In the genomic region with DNA sequence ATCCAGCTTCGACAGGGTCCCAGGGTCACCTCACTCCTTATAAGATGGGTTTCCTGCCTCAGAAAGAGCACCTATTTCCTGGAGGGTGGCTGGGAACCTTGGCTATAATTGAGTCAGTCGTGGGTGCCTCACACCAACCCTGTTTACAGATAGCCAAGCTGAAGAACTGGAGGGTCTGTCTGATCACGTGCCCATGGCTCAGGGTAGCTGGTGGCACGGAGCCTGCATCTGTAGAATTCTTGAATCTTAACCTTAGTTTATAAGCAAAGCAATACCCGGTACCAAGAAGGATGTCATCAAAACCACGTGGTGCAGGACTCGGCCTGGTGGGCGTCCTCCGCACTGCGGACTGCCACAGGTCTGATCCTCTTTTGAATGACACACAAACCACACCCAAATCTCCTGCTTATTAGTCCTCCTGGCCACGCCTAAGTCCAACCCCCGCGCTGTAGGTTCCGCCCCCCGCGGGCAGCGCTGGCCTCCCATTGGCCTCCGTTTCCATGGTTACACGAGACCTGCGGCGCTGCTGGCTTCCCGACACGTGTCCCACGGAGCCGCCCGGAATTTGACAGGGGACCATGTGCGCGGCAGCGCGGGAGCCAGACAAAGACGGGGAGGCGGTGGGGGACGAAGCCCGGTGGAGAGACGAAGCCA, we compare ENCODE assay signal across 7 mouse cellular contexts. TPM values are rescaled to one million over a fixed set of nuclear protein-coding genes. Genes with fewer than 3 reads are reported as not detected.
DNase-seq lines count a peak whose midpoint lies in the region; ATAC-seq and TF ChIP-seq lines count a peak whose summit lies in the region.

No protein-coding gene starts in this region.

- no peaks in the 10 kb centered on the region; the same call in 1 of the 2 replicates for H3K27me3 ChIP-seq in heart, embryonic 10.5 days (ENCODE audit: insufficient read depth, poor library complexity, severe bottlenecking)
- no peaks in the 10 kb centered on the region for H3K27me3 ChIP-seq in limb, embryonic 13.5 days
- no peaks in the 10 kb centered on the region for H3K27me3 ChIP-seq in midbrain, embryonic 15.5 days (replicated peaks)

- TF ChIP-seq POLR2A in brain, embryonic 14.5 days (IDR thresholded peaks at IDR 0.05; ENCODE audit: borderline replicate concordance, extremely low read depth, insufficient read depth, insufficient read length, poor library complexity, severe bottlenecking) = no peak

- H3K4me1 ChIP-seq in heart, embryonic 10.5 days = peaks cover 67% of the 10 kb centered on the region
- peaks cover 40% of the 10 kb centered on the region for H3K4me1 ChIP-seq in limb, embryonic 13.5 days
- peaks cover 38% of the 10 kb centered on the region for H3K4me1 ChIP-seq in midbrain, embryonic 15.5 days

- WGBS in heart, embryonic 10.5 days = 2% methylated on average over 35 of the region's 35 CpGs
- WGBS in limb, embryonic 13.5 days = 3% methylated on average over 35 of the region's 35 CpGs
- WGBS in midbrain, embryonic 15.5 days = 2% methylated on average over 35 of the region's 35 CpGs

- 0 out of 2 replicates have a peak, but pooled peaks have one; percentile 29 for ATAC-seq in erythroblast, adult 5-6 weeks (replicated peaks; ENCODE audit: low FRiP score, poor library complexity, severe bottlenecking)
- ATAC-seq in limb, embryonic 13.5 days (ENCODE audit: low FRiP score, low read depth) = peak; percentile 90
- peak; percentile 92 for ATAC-seq in midbrain, embryonic 15.5 days (replicated peaks)

- 0 out of 2 replicates have a peak overlapping the region, but pooled peaks have one; percentile 13 for H3K9ac ChIP-seq in limb, embryonic 13.5 days
- peak overlapping the region; percentile 25; the same call in 1 of the 2 replicates for H3K9ac ChIP-seq in midbrain, embryonic 15.5 days

- H3K9me3 ChIP-seq in heart, embryonic 10.5 days = no peaks in the 10 kb centered on the region
- peaks cover 5% of the 10 kb centered on the region; the same call in 1 of the 2 replicates for H3K9me3 ChIP-seq in limb, embryonic 13.5 days
- no peaks in the 10 kb centered on the region for H3K9me3 ChIP-seq in midbrain, embryonic 15.5 days

- DNase-seq in brain, embryonic 14.5 days (ENCODE audit: low read depth) = peak; percentile 98
- peak; percentile 97 for DNase-seq in heart, embryonic 10.5 days (ENCODE audit: low spot score)
- DNase-seq in kidney, adult 9 months = peak; percentile 94
- peak; percentile 56 for DNase-seq in spleen, adult 12 weeks (ENCODE audit: low spot score)

- peak overlapping the region; percentile 75 for H3K27ac ChIP-seq in heart, embryonic 10.5 days
- no peak overlapping the region; the same call in 1 of the 2 replicates for H3K27ac ChIP-seq in limb, embryonic 13.5 days
- H3K27ac ChIP-seq in midbrain, embryonic 15.5 days = peak overlapping the region; percentile 87

- peak overlapping the region; percentile 69 for H3K4me2 ChIP-seq in limb, embryonic 13.5 days (replicated peaks)
- H3K4me2 ChIP-seq in midbrain, embryonic 15.5 days = peak overlapping the region; percentile 55

- peak overlapping the region; percentile 49 for H3K4me3 ChIP-seq in heart, embryonic 10.5 days
- H3K4me3 ChIP-seq in limb, embryonic 13.5 days = peak overlapping the region; percentile 31
- H3K4me3 ChIP-seq in midbrain, embryonic 15.5 days = peak overlapping the region; percentile 27

- no peak for TF ChIP-seq CTCF in brain, embryonic 14.5 days (IDR thresholded peaks at IDR 0.05; ENCODE audit: borderline replicate concordance, extremely low read depth, insufficient read depth, insufficient read length)

- H3K36me3 ChIP-seq in heart, embryonic 10.5 days = no peaks in the 10 kb centered on the region
- no peaks in the 10 kb centered on the region for H3K36me3 ChIP-seq in limb, embryonic 13.5 days
- H3K36me3 ChIP-seq in midbrain, embryonic 15.5 days (replicated peaks) = no peaks in the 10 kb centered on the region

RNA-seq across cellular contexts. Expression of gene Cstad, which starts 49.9 kb away (rescaled TPM):
- polyA plus RNA-seq in brain, embryonic 14.5 days (2012; rRNA removed) = 0.57 and 0.72 TPM in 2 replicates
- not detected in 2 replicates for total RNA-seq in erythroblast, adult 5-6 weeks (2015; ENCODE audit: low replicate concordance)
- total RNA-seq in erythroblast, adult 5-6 weeks (2017; ENCODE audit: low replicate concordance) = not detected in 2 replicates
- 1.2 and 1.4 TPM in 2 replicates for polyA plus RNA-seq in heart, embryonic 10.5 days (2016; fragmentation: Nextera tagmentation; extraction: Ambion mirVana)
- 1.6 and 1.9 TPM in 2 replicates for polyA plus RNA-seq in limb, embryonic 13.5 days (2015; fragmentation: Nextera tagmentation; extraction: Ambion mirVana)
- 0.51 and 0.63 TPM in 2 replicates for polyA plus RNA-seq in midbrain, embryonic 15.5 days (2015; fragmentation: Nextera tagmentation; extraction: Ambion mirVana)

Comparison
In these comparisons a context has a peak if more than half of its experiments do, and no peak if none do; other contexts are left out.
1. ATAC-seq: peak in every context shown above with its lines; median percentile 92 in midbrain, embryonic 15.5 days; 90 in limb, embryonic 13.5 days; 29 in erythroblast, adult 5-6 weeks.